Mouse (Mus musculus) C2C12 (cell line): ENCODE measurements around the gene Ano1. TPM values are rescaled to one million over a fixed set of nuclear protein-coding genes. Genes with fewer than 3 reads are reported as not detected.

Experiments used
- H3K27me3 ChIP-seq: one replicate; pipeline ENCODE4 v1.6.1; 2011; ENCODE audit not compliant: control insufficient read depth, insufficient read depth, insufficient read length
- H3K36me3 ChIP-seq: one replicate; pipeline ENCODE4 v1.6.1; 2011; ENCODE audit not compliant: control insufficient read depth, insufficient read depth
- H3K4me3 ChIP-seq: one replicate; pipeline ENCODE4 v1.5.1; 2011; ENCODE audit warnings: mild to moderate bottlenecking, control low read depth; ENCODE audit not compliant: poor library complexity, insufficient read depth, severe bottlenecking
- H3K79me2 ChIP-seq: one replicate; pipeline ENCODE4 v1.6.1; 2011; ENCODE audit not compliant: control insufficient read depth, insufficient read depth
- H3K79me3 ChIP-seq: one replicate; pipeline ENCODE4 v1.6.1; 2011; ENCODE audit warnings: low read depth, control low read depth
- H3ac ChIP-seq: one replicate; pipeline ENCODE3; 2011; ENCODE audit warnings: low read depth; ENCODE audit not compliant: control insufficient read depth, insufficient read length
- CEBPB ChIP-seq: IDR thresholded peaks from one replicate; pipeline ENCODE4 v1.6.1; 2011; ENCODE audit warnings: low read depth, mild to moderate bottlenecking, control low read depth, moderate library complexity
- CTCF ChIP-seq: IDR thresholded peaks from one replicate; pipeline ENCODE4 v1.5.1; 2011; ENCODE audit not compliant: control insufficient read depth, insufficient read depth, insufficient read length
- FOSL1 ChIP-seq: IDR thresholded peaks from one replicate; pipeline ENCODE4 v1.8.0; 2011; ENCODE audit warnings: mild to moderate bottlenecking, low read length; ENCODE audit not compliant: poor library complexity, insufficient read depth, severe bottlenecking
- MAX ChIP-seq: IDR thresholded peaks from one replicate; pipeline ENCODE4 v1.6.1; 2011; ENCODE audit warnings: mild to moderate bottlenecking, control low read depth
- MYOD1 ChIP-seq: IDR thresholded peaks from one replicate; pipeline ENCODE4 v1.6.1; 2011; ENCODE audit warnings: low read depth; ENCODE audit not compliant: control insufficient read depth, insufficient read length
- MYOG ChIP-seq: IDR thresholded peaks from one replicate; pipeline ENCODE4 v1.6.1; 2011; ENCODE audit not compliant: control insufficient read depth, insufficient read length; ENCODE audit errors: extremely low read depth
- USF1 ChIP-seq: IDR thresholded peaks from one replicate; pipeline ENCODE4 v1.6.1; 2011; ENCODE audit warnings: low read depth, mild to moderate bottlenecking, control low read depth, moderate library complexity
- polyA plus RNA-seq: library from polyadenylated mRNA; unstranded; fragments of >200 nt; fragmentation: generic; extraction: Trizol; gene quantifications from one replicate; pipeline ENCODE4 v1.2.1, GENCODE M21; 2012; ENCODE audit warnings: missing spikeins

Gene Ano1
- polyA plus RNA-seq, 1 experiment, result 2.7 TPM

- Histone ChIP-seq H3K4me3 (no peak overlapping the region), H3K79me2 (no peaks in the 10 kb centered on the region), H3K79me3 (no peaks in the 10 kb centered on the region), H3K27me3 (no peaks in the 10 kb centered on the region), H3ac (no peak overlapping the region), H3K36me3 (no peaks in the 10 kb centered on the region)
- TF ChIP-seq USF1, result no peak
- no peak for TF ChIP-seq MYOD1
- no peak for TF ChIP-seq CEBPB
- TF ChIP-seq MYOG, result no peak
- TF ChIP-seq MAX, result no peak
- no peak for TF ChIP-seq CTCF
- no peak for TF ChIP-seq FOSL1
Measured at GRCm38 (mm10) chr7:144667091-144667490, 84.7 kb downstream of the Ano1 start.

GRCm38 (mm10) chr7:144665585-144665984 lies 86.2 kb downstream of the Ano1 start:
- Histone ChIP-seq H3K36me3 (no peaks in the 10 kb centered on the region), H3K27me3 (no peaks in the 10 kb centered on the region), H3K79me2 (no peaks in the 10 kb centered on the region), H3ac (no peak overlapping the region), H3K79me3 (no peaks in the 10 kb centered on the region), H3K4me3 (no peak overlapping the region)
- TF ChIP-seq CTCF (no peak), MAX (no peak)

- Histone ChIP-seq H3ac (no peak overlapping the region), H3K79me3 (no peaks in the 10 kb centered on the region), H3K36me3 (no peaks in the 10 kb centered on the region), H3K27me3 (no peaks in the 10 kb centered on the region), H3K79me2 (no peaks in the 10 kb centered on the region), H3K4me3 (no peak overlapping the region)
- TF ChIP-seq CEBPB (no peak), MYOD1 (no peak), USF1 (no peak), MAX (no peak), FOSL1 (no peak), CTCF (no peak), MYOG (no peak)
Measured at GRCm38 (mm10) chr7:144663566-144663965, 88.2 kb downstream of the Ano1 start.

- TF ChIP-seq MYOG, result no peak
- TF ChIP-seq CTCF, result no peak
- TF ChIP-seq USF1, result no peak
- no peak for TF ChIP-seq MAX
- TF ChIP-seq MYOD1, result no peak
- TF ChIP-seq FOSL1, result no peak
- no peak for TF ChIP-seq CEBPB
- no peaks in the 10 kb centered on the region for H3K79me2 ChIP-seq
- no peak overlapping the region for H3K4me3 ChIP-seq
- no peak overlapping the region for H3ac ChIP-seq
- no peaks in the 10 kb centered on the region for H3K27me3 ChIP-seq
- no peaks in the 10 kb centered on the region for H3K79me3 ChIP-seq
- H3K36me3 ChIP-seq, result no peaks in the 10 kb centered on the region
Measured at GRCm38 (mm10) chr7:144656261-144656967, 95.4 kb downstream of the Ano1 start.

GRCm38 (mm10) chr7:144653681-144654425 lies 97.9 kb downstream of the Ano1 start:
- no peak for TF ChIP-seq CTCF
- no peak for TF ChIP-seq MAX
- no peak for TF ChIP-seq USF1
- no peak for TF ChIP-seq CEBPB
- Histone ChIP-seq H3ac (no peak overlapping the region), H3K36me3 (no peaks in the 10 kb centered on the region), H3K79me2 (no peaks in the 10 kb centered on the region), H3K79me3 (no peaks in the 10 kb centered on the region), H3K4me3 (no peak overlapping the region), H3K27me3 (no peaks in the 10 kb centered on the region)

GRCm38 (mm10) chr7:144647547-144647946 lies 104.2 kb downstream of the Ano1 start:
- H3K36me3 ChIP-seq, result no peaks in the 10 kb centered on the region
- H3K4me3 ChIP-seq, result no peak overlapping the region
- TF ChIP-seq MYOG, result no peak
- no peak for TF ChIP-seq MAX
- TF ChIP-seq CTCF, result no peak
- no peak for TF ChIP-seq MYOD1
- TF ChIP-seq FOSL1, result no peak
- TF ChIP-seq USF1, result no peak
- no peak for TF ChIP-seq CEBPB
- H3K79me3 ChIP-seq, result no peaks in the 10 kb centered on the region
- no peaks in the 10 kb centered on the region for H3K79me2 ChIP-seq
- H3K27me3 ChIP-seq, result no peaks in the 10 kb centered on the region
- no peak overlapping the region for H3ac ChIP-seq
